Mouse (Mus musculus) kidney, postnatal 25 days (tissue): ENCODE results near the gene Gm42906.

ENCODE experiments used
- DNase-seq, 2 experiments: peaks; one replicate each; pipeline ENCODE4 v3.0.0; 2021; ENCODE audit warnings: mixed read lengths in 2 of 2

Gm42906 gene

GRCm38 (mm10) chr5:151142671-151143601, 285.0 kb downstream of the Gm42906 start:
- DNase-seq, result peak in 1 of 2 experiments; percentile 42

DNA sequence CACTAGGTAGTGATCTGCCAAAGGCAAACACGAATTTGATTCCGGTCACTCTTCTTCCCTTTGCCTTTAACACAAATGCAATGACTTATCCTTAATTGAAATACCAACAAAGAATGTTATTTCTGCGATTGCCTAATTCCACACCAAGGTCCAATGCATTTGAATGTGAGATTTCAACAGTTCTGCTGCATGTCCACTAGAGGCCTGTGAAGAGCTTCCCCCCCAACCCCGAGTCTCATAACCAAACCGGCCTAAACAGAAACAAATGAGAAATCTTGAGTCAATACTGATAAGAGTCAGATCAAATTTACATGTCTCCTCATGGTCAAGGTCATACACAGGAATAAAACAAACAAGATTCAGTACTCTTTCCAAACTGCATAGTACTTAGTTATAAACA, 285.7 kb downstream of the Gm42906 start:
- peak; percentile 65 to 78 for DNase-seq

DNA sequence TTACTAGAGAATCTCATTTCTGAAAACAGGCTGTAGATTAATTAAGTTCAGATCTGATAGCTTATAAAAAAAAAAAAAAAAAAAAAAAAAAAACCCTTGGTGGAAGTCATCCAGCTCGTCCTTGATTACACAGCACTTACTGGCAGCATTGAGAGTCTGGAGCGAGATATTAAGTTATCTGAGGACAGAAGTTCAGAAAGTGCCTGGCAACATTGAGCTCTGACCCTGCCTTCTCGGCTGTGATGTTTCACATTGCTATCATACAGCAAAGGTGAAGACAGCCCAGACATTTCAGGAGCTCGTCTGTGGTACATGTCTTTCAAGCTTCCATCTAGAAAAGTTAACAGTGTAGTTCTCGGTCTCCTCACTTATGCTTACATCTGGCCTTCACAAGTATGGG, 290.1 kb downstream of the Gm42906 start:
- no peak for DNase-seq

GRCm38 (mm10) chr5:151137311-151137710, 290.7 kb downstream of the Gm42906 start:
- no peak for DNase-seq

DNA sequence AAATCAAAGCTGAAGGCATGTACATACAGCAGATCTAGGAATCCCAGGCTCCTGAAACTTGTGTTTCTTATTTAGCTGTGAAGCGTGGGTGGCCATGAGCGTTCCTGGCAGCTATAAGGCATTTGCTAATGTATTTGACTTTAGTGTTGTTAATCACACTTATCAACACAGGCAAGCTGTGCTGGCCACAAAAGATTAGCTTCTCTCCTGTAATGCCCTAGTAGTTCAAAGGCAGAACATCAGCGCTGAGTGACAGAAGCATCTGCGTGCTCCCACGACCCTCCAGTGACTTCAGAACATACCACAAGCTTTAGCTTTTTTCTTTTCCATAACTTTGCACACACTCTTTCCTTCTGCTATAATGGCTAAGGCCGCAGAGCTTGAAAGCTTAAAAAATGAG, 292.0 kb downstream of the Gm42906 start:
- DNase-seq, result no peak

DNA sequence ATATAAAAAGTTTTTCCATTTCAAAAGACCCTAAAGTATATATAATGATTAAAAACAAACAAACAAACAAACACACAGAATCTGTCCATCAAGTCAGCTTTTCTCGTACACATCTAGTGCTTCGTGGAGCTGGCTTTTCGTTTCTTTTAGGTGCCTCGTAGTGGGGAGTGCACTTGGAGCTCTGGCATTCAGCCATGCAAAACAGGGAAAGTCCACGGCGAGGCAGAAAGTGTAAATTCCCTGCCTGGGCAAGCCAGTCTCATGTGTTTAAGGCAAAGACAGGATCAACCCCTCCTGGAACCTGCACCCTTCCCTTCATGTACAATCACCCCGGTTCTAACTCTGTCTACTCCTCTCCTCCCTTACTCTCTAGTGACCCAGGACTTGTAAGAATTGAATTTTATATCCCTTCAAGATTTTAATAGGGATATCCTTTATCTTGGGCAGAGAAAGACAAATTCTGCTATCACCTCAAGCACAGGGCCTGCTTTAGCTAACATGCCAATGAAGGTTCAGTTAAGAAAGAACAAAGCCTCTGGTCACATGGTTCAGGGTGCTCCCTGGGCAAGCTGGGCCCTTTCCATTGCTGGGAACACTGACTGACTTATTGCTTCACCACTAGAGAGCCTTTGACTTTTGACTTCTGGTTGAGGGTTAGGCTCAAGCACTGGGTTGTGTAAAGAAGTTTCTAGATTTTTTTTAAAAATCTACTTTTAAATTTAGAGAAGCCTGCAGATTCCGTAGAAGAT, 292.7 kb downstream of the Gm42906 start:
- DNase-seq, result peak; percentile 74 to 75

DNA sequence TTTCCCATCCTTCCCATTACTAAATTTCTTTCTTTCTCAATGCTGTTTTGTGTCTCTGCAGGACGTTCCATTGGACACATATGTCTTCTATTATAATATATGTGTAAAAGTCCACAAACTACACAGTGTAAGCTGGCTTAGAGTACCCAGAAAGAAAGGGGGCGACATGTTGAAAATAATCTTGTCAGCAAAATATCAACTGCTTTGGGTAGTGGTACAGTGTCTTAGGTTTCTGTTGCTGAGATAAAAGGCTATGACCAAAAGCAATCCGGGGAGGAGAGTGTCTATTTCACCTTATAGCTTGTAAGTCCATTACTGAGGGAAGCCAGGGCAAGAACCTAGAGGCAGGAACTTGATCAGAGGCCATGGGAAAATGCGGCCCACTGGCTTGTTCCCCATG, 293.8 kb downstream of the Gm42906 start:
- DNase-seq, result no peak

DNA sequence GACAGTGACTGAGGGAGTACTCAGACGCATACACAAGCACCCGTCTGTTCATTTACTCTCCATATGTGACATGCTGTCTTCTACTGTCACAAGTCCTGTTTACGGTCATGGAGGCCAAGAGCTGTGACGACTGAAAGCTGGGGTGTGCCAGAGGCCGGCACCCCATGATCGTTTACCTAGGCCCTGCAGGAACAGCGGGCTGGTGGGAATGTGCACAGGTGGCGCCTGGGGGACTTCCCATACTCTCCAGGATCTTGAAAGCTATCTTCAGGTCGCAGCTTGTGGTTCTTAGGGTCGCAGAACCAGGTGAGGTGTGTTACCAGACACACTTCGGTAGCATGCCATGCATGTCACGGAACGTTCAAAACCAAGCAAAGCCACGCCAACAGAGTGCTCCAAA, 294.2 kb downstream of the Gm42906 start:
- no peak for DNase-seq

DNA sequence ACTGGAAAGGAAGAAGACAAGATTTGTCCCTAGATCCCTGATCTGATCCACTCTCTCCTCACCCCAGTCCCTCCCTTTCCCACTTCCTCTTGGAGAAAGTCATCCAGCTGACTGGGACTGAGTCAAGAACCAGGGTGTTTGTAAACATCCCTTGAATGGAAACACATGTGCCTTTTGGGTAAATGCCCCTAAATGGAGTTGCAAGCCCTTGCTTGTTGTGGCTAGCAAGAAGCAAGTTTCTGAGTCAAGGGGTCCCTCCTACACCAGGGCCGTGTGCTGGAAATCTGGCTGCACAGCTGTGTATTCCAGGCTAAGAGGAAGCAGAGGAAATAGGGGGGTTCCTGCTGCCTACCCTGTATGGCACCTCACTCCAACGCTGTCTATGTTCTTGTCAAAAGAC, 298.2 kb downstream of the Gm42906 start:
- peak in 1 of 2 experiments; percentile 44 for DNase-seq

DNA sequence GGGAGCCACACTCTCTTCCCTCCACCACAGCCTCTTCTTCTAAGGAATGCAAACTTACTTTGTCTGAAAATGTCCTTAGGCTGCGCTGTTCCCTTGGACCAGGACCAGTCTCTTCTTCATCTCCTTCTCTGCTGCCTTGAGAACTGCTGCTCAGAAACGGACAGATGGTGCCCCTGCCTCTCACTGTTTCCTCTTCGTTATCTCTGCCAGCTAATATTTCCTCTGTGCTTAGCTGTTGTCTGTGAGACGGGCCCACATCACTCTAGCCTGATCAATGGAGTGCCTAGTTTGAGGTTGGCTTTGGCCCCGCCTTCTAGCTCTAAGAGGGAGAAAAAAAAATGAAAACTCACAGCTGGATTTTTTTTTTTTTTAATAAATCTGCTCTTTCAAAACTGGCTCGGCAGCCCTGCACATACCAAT, 300.7 kb downstream of the Gm42906 start:
- DNase-seq, result no peak

DNA sequence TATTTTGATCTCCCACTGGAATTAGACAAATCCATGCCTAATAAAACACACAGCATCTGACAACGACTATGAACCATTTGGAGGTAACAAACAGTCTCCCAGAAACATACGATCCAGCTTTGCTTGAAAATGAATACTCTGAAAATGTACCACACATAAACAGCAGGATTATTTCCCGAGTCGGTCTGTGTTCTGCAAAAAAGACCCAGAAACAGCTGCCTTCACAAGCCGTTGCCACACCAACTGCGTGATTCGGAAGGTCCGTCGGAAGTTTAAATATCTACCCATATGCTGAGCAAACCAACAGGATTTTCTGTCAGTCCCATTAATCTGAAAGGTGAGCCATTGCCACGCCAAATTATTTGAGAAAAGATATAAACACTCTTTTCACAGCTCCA, 301.4 kb downstream of the Gm42906 start:
- DNase-seq, result no peak

- DNase-seq, result no peak
Measured at GRCm38 (mm10) chr5:151125985-151126607, 301.9 kb downstream of the Gm42906 start.

DNA sequence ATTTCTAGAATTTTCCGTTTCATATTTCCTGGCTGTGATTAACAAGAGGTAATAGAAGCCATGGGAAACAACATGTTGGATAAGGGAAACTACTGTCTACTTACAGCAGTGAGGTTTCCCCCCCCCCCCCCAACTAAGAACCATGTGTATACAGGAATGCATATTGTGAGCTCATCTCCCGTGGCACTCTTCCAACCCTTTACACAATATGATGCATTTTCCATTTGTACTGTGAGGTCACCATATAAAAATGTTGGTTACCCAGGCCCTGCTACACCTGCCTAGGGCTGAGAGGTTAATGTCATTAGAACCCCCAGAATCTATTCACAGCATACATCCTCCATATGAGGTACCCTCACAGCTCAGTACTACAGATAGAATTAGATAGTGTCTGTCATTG, 310.1 kb downstream of the Gm42906 start:
- no peak for DNase-seq

DNA sequence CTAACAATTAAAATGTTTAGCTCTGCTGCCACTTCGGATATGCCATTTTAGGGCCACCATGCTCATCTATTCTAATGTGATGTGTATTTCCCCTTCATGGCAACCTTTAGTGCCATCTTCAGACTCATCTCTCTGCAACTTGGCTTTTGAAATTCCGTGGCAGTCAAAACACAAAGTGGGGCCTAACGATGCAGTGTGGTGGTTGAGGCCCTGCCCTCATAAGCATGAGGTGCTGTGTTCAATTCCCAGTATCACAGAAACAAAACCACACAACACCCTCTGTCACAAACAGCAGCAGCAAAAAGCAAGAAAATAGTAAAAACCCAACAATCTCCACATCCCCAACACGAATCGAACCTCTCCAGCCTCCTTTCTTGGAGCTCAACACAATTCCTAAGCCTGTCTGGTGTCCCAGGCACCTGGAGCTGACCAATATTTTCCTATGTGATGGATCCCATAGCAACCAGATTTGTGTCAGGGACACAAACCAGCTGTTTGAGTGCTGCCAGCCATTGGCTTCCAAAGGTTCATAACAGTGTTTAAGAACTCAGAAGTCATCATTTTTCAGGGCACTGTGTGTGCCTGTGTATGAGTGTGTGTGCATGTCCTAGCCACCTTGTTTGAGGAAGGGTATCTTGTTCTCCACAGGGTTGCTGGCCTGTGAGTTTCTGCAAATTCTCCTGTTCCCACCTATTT, 311.6 kb downstream of the Gm42906 start:
- no peak for DNase-seq

DNA sequence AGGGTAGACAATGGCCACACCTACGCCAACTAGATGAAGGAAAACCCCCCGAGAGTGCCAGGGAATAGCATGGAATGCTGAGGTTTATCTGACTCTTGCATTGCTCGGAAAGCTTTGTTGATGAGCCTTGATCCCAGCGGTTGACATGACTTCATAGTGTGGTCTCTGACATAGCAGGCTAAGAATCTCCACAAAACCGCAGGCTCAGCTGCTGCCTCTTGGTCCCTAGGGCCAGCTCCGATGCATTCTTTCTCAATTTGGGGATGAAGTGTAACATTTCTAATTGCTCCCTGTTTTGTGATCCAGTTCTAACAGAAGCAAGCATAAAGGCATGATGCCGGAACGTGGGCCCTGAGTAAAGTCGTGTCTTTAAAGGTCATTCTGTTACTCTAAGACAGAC, 315.2 kb downstream of the Gm42906 start:
- no peak for DNase-seq

DNA sequence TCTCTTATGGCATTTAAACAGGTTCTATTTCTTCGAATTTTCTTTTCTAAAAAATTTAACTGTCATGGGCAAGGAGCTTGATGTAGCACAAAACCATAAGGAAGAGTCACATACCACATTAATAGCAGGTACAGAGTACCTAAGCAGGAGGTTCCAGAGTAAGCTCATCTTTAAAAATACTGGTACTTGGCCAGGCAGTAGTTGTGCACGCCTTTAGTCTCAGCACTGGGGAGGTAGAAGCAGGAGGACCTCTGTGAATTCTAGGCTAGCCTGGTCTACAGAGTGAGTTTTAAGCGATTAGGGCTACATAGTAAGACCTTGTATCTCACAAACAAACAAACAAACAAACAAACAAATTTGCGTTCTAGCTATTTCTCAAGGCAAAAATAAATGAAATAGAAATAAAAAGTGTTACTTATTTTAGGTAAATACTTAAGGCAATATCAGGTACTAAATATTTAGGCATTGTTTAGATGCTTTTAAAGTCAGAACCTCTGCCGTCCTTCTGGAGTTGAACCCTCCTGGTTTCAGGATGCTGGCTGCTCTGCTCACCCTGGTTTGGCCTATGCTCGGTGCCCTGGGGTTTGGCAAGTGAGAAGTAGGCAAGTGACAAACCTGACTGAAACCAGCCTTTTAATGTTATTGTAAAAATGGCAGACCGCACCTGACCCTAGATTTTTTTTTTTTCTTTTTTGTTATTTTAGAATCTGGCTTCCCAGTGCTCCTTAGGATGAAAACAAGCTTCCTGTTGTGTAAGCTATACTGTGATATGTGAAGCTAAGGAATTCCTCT, 316.7 kb downstream of the Gm42906 start:
- DNase-seq, result no peak

DNA sequence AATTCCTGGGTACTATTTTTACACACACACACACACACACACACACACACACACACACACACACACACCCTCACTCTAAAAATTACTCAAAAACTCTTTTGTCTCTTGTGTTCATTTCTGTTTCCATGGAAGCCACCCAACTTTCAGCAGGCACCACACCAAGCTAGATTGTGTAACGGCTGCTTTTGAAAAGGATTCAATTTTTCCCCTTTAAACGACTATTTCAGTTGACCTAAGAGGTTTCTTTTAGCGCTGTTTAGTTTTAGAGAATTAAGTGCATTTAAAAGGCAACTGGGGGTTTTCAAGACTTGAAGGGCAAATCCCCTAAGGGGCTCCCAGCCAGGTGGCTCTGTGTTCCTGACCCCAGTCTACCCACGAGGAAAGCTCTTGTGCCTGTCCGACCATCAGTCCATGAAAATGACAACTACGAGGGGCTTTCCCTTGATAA, 317.5 kb downstream of the Gm42906 start:
- DNase-seq, result no peak

- DNase-seq, result no peak
Measured at GRCm38 (mm10) chr5:151109822-151110221, 318.1 kb downstream of the Gm42906 start.

- DNase-seq, result no peak
Measured at GRCm38 (mm10) chr5:151108955-151109354, 319.0 kb downstream of the Gm42906 start.

DNA sequence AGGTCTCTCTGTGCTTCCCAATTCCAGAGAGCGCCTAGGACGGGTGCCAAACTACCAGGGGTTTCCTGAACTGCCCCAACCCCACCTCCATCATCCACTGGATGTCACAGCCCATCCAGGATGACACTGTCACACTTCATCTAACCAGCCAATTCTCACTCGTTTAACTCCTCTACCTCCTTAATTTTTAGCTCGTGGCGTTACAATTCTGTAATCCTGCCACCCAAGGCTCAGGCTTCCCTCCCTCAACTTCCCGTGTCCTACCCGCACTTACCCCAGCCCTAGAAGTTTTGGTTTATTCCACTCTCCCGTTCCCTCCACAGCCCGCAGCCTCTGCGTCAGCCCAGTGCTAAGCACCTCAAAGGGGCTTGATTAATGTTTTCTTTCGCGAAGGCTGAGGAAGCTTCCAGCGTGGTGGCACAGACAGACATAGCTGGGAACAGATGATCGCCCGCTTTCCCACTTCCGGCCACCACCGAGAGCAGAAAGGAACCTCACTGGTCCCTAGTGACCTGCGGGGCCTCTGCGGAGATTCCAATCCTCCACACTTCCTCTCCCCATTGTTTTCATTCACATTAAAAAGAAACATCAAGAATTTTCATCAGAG, 319.6 kb downstream of the Gm42906 start:
- peak; percentile 40 to 63 for DNase-seq

- DNase-seq, result no peak
Measured at GRCm38 (mm10) chr5:151106841-151107240, 321.1 kb downstream of the Gm42906 start.
